Mouse (Mus musculus): ENCODE results near the gene Angptl4. TPM values are rescaled to one million over a fixed set of nuclear protein-coding genes. Genes with fewer than 3 reads are reported as not detected.
A peak's percentile ranks its signal among the peaks of the same experiment; 100 is the strongest.
"Not testable (repeated sequence)": the region's sequence is repeated elsewhere in the genome, so short reads cannot be mapped to it uniquely, and the experiment has no call there.

Angptl4 gene
- polyA plus RNA-seq (2014; fragmentation: Nextera tagmentation; extraction: Ambion mirVana): 20.6 and 21.4 TPM in 2 replicates

GRCm38 (mm10) chr17:33781124-33781977, at the start of gene Angptl4:
Angptl4 (minus strand) TSS chr17:33781830.
- Histone ChIP-seq H3K27me3 (ENCODE audit: control insufficient read depth, insufficient read depth, low read length) (no peaks in the 10 kb centered on the region), H3K9me3 (ENCODE audit: control insufficient read depth, low read length) (no peaks in the 10 kb centered on the region), H3K9ac (ENCODE audit: low read length) (peak within 1 kb of the TSS; percentile 58), H3K4me3 (ENCODE audit: low read depth, low read length) (peak within 1 kb of the TSS; percentile 39), H3K4me1 (ENCODE audit: control insufficient read depth, insufficient read depth, low read length) (peaks cover 5% of the 10 kb centered on the region), H3K4me2 (peak within 1 kb of the TSS; percentile 72), H3K27ac (ENCODE audit: low read depth, low read length) (no peak within 1 kb of the TSS), H3K36me3 (ENCODE audit: control insufficient read depth, insufficient read depth, low read length) (no peaks in the 10 kb centered on the region)
- 3% methylated on average over 49 of the region's 50 CpGs for WGBS
- DNase-seq (ENCODE audit: low spot score, missing footprints): peak; percentile 94
- peak; percentile 93 for ATAC-seq (ENCODE audit: low FRiP score)

GRCm38 (mm10) chr17:33829561-33829960, 47.9 kb upstream of the Angptl4 start:
- no peak overlapping the region for H3K4me2 ChIP-seq
- H3K27ac ChIP-seq (ENCODE audit: low read depth, low read length): no peak overlapping the region
- peaks cover 6% of the 10 kb centered on the region; the same call in 1 of the 2 replicates for H3K4me1 ChIP-seq (ENCODE audit: control insufficient read depth, insufficient read depth, low read length)
- ATAC-seq (ENCODE audit: low FRiP score) (no peak), DNase-seq (ENCODE audit: low spot score, missing footprints) (no peak)
- WGBS: 93% methylated on average over 10 of the region's 10 CpGs
- peaks cover 11% of the 10 kb centered on the region; the same call in 1 of the 2 replicates for H3K36me3 ChIP-seq (ENCODE audit: control insufficient read depth, insufficient read depth, low read length)
- no peak overlapping the region for H3K4me3 ChIP-seq (ENCODE audit: low read depth, low read length)
- no peak overlapping the region for H3K9ac ChIP-seq (ENCODE audit: low read length)
- H3K27me3 ChIP-seq (ENCODE audit: control insufficient read depth, insufficient read depth, low read length): no peaks in the 10 kb centered on the region
- no peaks in the 10 kb centered on the region for H3K9me3 ChIP-seq (ENCODE audit: control insufficient read depth, low read length)

GRCm38 (mm10) chr17:33828892-33829291, 47.3 kb upstream of the Angptl4 start:
- no peak overlapping the region for H3K27ac ChIP-seq (ENCODE audit: low read depth, low read length)
- H3K4me3 ChIP-seq (ENCODE audit: low read depth, low read length): no peak overlapping the region
- H3K9ac ChIP-seq (ENCODE audit: low read length): no peak overlapping the region
- no peak for DNase-seq (ENCODE audit: low spot score, missing footprints)
- WGBS: 73% methylated on average over 2 of the region's 2 CpGs
- peaks cover 6% of the 10 kb centered on the region; the same call in 1 of the 2 replicates for H3K4me1 ChIP-seq (ENCODE audit: control insufficient read depth, insufficient read depth, low read length)
- no peaks in the 10 kb centered on the region for H3K27me3 ChIP-seq (ENCODE audit: control insufficient read depth, insufficient read depth, low read length)
- ATAC-seq (ENCODE audit: low FRiP score): no peak
- H3K9me3 ChIP-seq (ENCODE audit: control insufficient read depth, low read length): no peaks in the 10 kb centered on the region
- peaks cover 10% of the 10 kb centered on the region; the same call in 1 of the 2 replicates for H3K36me3 ChIP-seq (ENCODE audit: control insufficient read depth, insufficient read depth, low read length)
- no peak overlapping the region for H3K4me2 ChIP-seq

- 0% methylated on average over 3 of the region's 3 CpGs for WGBS
- H3K27ac ChIP-seq (ENCODE audit: low read depth, low read length): no peak overlapping the region
- no peaks in the 10 kb centered on the region for H3K27me3 ChIP-seq (ENCODE audit: control insufficient read depth, insufficient read depth, low read length)
- H3K4me1 ChIP-seq (ENCODE audit: control insufficient read depth, insufficient read depth, low read length): peaks cover 16% of the 10 kb centered on the region
- no peak overlapping the region for H3K4me2 ChIP-seq
- ATAC-seq (ENCODE audit: low FRiP score): no peak
- H3K9ac ChIP-seq (ENCODE audit: low read length): no peak overlapping the region
- H3K36me3 ChIP-seq (ENCODE audit: control insufficient read depth, insufficient read depth, low read length): peaks cover 13% of the 10 kb centered on the region; the same call in 1 of the 2 replicates
- peak; percentile 93 for DNase-seq (ENCODE audit: low spot score, missing footprints)
- H3K9me3 ChIP-seq (ENCODE audit: control insufficient read depth, low read length): no peaks in the 10 kb centered on the region
- no peak overlapping the region for H3K4me3 ChIP-seq (ENCODE audit: low read depth, low read length)
Observed at GRCm38 (mm10) chr17:33826850-33827249, 45.2 kb upstream of the Angptl4 start.

- H3K9ac ChIP-seq (ENCODE audit: low read length): no peak overlapping the region
- no peak for DNase-seq (ENCODE audit: low spot score, missing footprints)
- peaks cover 21% of the 10 kb centered on the region; the same call in 1 of the 2 replicates for H3K36me3 ChIP-seq (ENCODE audit: control insufficient read depth, insufficient read depth, low read length)
- H3K4me2 ChIP-seq: peak overlapping the region; percentile 58
- no peaks in the 10 kb centered on the region for H3K27me3 ChIP-seq (ENCODE audit: control insufficient read depth, insufficient read depth, low read length)
- peaks cover 16% of the 10 kb centered on the region for H3K4me1 ChIP-seq (ENCODE audit: control insufficient read depth, insufficient read depth, low read length)
- no peak for ATAC-seq (ENCODE audit: low FRiP score)
- H3K27ac ChIP-seq (ENCODE audit: low read depth, low read length): no peak overlapping the region
- H3K4me3 ChIP-seq (ENCODE audit: low read depth, low read length): peak overlapping the region; percentile 79
- 86% methylated on average over 8 of the region's 8 CpGs for WGBS
- no peaks in the 10 kb centered on the region for H3K9me3 ChIP-seq (ENCODE audit: control insufficient read depth, low read length)
Observed at GRCm38 (mm10) chr17:33825462-33825861, 43.8 kb upstream of the Angptl4 start.

GRCm38 (mm10) chr17:33824997-33825330, 43.3 kb upstream of the Angptl4 start:
- H3K4me2 ChIP-seq: peak overlapping the region; percentile 58
- WGBS: 8% methylated on average over 6 of the region's 6 CpGs
- not testable (repeated sequence) for H3K27ac ChIP-seq (ENCODE audit: low read depth, low read length); H3K27me3 ChIP-seq (ENCODE audit: control insufficient read depth, insufficient read depth, low read length); ATAC-seq (ENCODE audit: low FRiP score); H3K9me3 ChIP-seq (ENCODE audit: control insufficient read depth, low read length)
- peaks cover 16% of the 10 kb centered on the region for H3K4me1 ChIP-seq (ENCODE audit: control insufficient read depth, insufficient read depth, low read length)
- H3K36me3 ChIP-seq (ENCODE audit: control insufficient read depth, insufficient read depth, low read length): peaks cover 23% of the 10 kb centered on the region; the same call in 1 of the 2 replicates
- H3K9ac ChIP-seq (ENCODE audit: low read length): peak overlapping the region; percentile 86
- DNase-seq (ENCODE audit: low spot score, missing footprints): peak; percentile 88
- H3K4me3 ChIP-seq (ENCODE audit: low read depth, low read length): peak overlapping the region; percentile 79

- H3K27ac ChIP-seq (ENCODE audit: low read depth, low read length): peak within 1 kb of the TSS; percentile 52; the same call in 1 of the 2 replicates
- H3K4me3 ChIP-seq (ENCODE audit: low read depth, low read length): peak within 1 kb of the TSS; percentile 79
- H3K4me2 ChIP-seq: peak within 1 kb of the TSS; percentile 62
- H3K9ac ChIP-seq (ENCODE audit: low read length): peak within 1 kb of the TSS; percentile 86
- peaks cover 16% of the 10 kb centered on the region for H3K4me1 ChIP-seq (ENCODE audit: control insufficient read depth, insufficient read depth, low read length)
- peak; percentile 100 for DNase-seq (ENCODE audit: low spot score, missing footprints)
- under 1% methylated on average over 51 of the region's 51 CpGs for WGBS
- H3K9me3 ChIP-seq (ENCODE audit: control insufficient read depth, low read length): no peaks in the 10 kb centered on the region
- peaks cover 23% of the 10 kb centered on the region; the same call in 1 of the 2 replicates for H3K36me3 ChIP-seq (ENCODE audit: control insufficient read depth, insufficient read depth, low read length)
- peak; percentile 94 for ATAC-seq (ENCODE audit: low FRiP score)
- H3K27me3 ChIP-seq (ENCODE audit: control insufficient read depth, insufficient read depth, low read length): no peaks in the 10 kb centered on the region
Observed at GRCm38 (mm10) chr17:33824084-33824996, 42.7 kb upstream of the Angptl4 start, which contains the start of the genes Rps28 and Ndufa7. Rps28 (minus strand) TSS chr17:33824562. Ndufa7 (plus strand) TSS chr17:33824572.

GRCm38 (mm10) chr17:33823171-33823570, 41.5 kb upstream of the Angptl4 start:
- Histone ChIP-seq H3K36me3 (ENCODE audit: control insufficient read depth, insufficient read depth, low read length) (peaks cover 28% of the 10 kb centered on the region; the same call in 1 of the 2 replicates), H3K4me1 (ENCODE audit: control insufficient read depth, insufficient read depth, low read length) (peaks cover 19% of the 10 kb centered on the region), H3K4me3 (ENCODE audit: low read depth, low read length) (peak overlapping the region; percentile 79), H3K4me2 (peak overlapping the region; percentile 62), H3K9ac (ENCODE audit: low read length) (peak overlapping the region; percentile 86)
- 86% methylated on average over 8 of the region's 8 CpGs for WGBS
- H3K27me3 ChIP-seq (ENCODE audit: control insufficient read depth, insufficient read depth, low read length); H3K9me3 ChIP-seq (ENCODE audit: control insufficient read depth, low read length); DNase-seq (ENCODE audit: low spot score, missing footprints); ATAC-seq (ENCODE audit: low FRiP score); H3K27ac ChIP-seq (ENCODE audit: low read depth, low read length): not testable (repeated sequence)

All from midbrain, embryonic 11.5 days (tissue).